Mouse (Mus musculus) kidney, embryonic 14.5 days (tissue): ENCODE measurements around the gene Mapk9. TPM values are rescaled to one million over a fixed set of nuclear protein-coding genes. Genes with fewer than 3 reads are reported as not detected.
"Not testable (repeated sequence)": the region's sequence is repeated elsewhere in the genome, so short reads cannot be mapped to it uniquely, and the experiment has no call there.

Experiments
- ATAC-seq: fragments of 200-750 bp; cut with Nextera tagmentation; 2 replicates; pipeline ENCODE4 v1.8.0; 2017; ENCODE audit warnings: moderate number of reproducible peaks, mild to moderate bottlenecking, moderate TSS enrichment, moderate library complexity; ENCODE audit not compliant: low FRiP score, low TSS enrichment
- H3K27ac ChIP-seq: fragments of 300-500 bp; sonication (generic); 2 replicates; pipeline ENCODE4 v1.5.1; 2014; ENCODE audit warnings: low read depth, mild to moderate bottlenecking, low read length, moderate library complexity, mixed read lengths
- H3K27me3 ChIP-seq: fragments of 300-500 bp; sonication (generic); 2 replicates; pipeline ENCODE4 v1.6.1; 2014; ENCODE audit warnings: mild to moderate bottlenecking, low read length; ENCODE audit not compliant: control insufficient read depth, insufficient read depth
- H3K36me3 ChIP-seq: fragments of 300-500 bp; sonication (generic); 2 replicates; pipeline ENCODE4 v1.6.1; 2014; ENCODE audit warnings: low read length, mixed read lengths; ENCODE audit not compliant: control insufficient read depth, insufficient read depth
- H3K4me1 ChIP-seq: fragments of 300-500 bp; sonication (generic); 2 replicates; pipeline ENCODE4 v1.6.1; 2014; ENCODE audit warnings: low read length, mixed read lengths; ENCODE audit not compliant: control insufficient read depth, insufficient read depth
- H3K4me2 ChIP-seq: fragments of 300-500 bp; sonication (generic); replicated peaks from 2 replicates; pipeline ENCODE4 v1.6.1; 2014; ENCODE audit warnings: low read depth, mild to moderate bottlenecking, low read length
- H3K4me3 ChIP-seq: fragments of 300-500 bp; sonication (generic); 2 replicates; pipeline ENCODE4 v1.5.1; 2014; ENCODE audit warnings: mild to moderate bottlenecking, low read length
- H3K9ac ChIP-seq: fragments of 300-500 bp; sonication (generic); 2 replicates; pipeline ENCODE4 v1.6.1; 2014; ENCODE audit warnings: low read depth, mild to moderate bottlenecking, low read length, moderate library complexity
- H3K9me3 ChIP-seq: fragments of 300-500 bp; sonication (generic); 2 replicates; pipeline ENCODE4 v1.6.1; 2016; ENCODE audit warnings: low read length; ENCODE audit not compliant: control insufficient read depth
- WGBS: fragments of 180-500 bp; shearing (Covaris S2); extraction: QIAGEN DNeasy Blood & Tissue Kit; methylation state at CpG from one replicate; pipeline ENCODE4 v1.1.7; 2014; 5-methylcytosine and 5-hydroxymethylcytosine counted together
- polyA plus RNA-seq: library from polyadenylated mRNA; unstranded; fragments of >200 nt; fragmentation: Nextera tagmentation; extraction: Ambion mirVana; gene quantifications from 2 replicates; pipeline ENCODE4 v1.2.1, GENCODE M21; 2014

Gene Mapk9
- polyA plus RNA-seq = 19.3 and 33.9 TPM in 2 replicates

DNA sequence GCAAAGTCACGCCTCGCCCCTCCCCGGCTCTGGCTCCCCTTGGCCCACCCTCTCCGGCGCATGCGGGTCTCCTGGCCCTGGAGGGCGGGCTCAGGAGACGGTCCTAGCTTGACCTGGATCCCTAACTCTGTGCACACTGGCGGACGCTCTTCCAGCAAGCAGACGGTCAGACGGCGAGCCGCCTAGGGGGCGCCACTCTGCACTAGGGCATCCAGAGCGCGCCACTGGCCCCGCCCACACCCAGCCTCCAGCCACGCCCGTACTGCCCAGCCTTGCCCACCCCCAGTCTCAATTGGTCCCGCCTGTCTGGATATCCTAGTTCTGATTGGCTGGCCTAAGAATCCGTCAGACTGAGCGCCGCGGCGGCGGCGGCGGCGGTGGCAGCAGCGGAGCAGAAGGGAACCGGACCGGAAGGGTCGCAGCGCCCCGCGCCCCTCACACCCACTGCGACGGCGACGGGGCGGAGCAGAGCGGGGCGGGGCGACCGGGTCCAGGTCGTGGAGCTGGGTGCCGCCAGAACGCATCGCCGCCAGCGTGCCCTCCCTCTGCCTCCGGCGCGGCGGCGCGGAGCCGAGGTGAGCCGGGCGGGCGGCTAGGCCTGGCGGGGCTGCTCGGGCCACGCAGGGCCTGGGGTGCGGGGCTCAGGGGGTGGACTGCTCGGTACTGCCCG is at the start of gene Mapk9:
Gene Mapk9, plus strand, starts transcription at position 351 of the 670 bp plus-strand sequence.
- H3K9ac ChIP-seq = peak within 1 kb of the TSS; percentile 90
- peak within 1 kb of the TSS; percentile 77 for H3K27ac ChIP-seq
- ATAC-seq = peak; percentile 99
- no peaks in the 10 kb centered on the region for H3K27me3 ChIP-seq
- no peaks in the 10 kb centered on the region for H3K9me3 ChIP-seq
- H3K4me1 ChIP-seq = peaks cover 14% of the 10 kb centered on the region
- peak within 1 kb of the TSS; percentile 61 for H3K4me2 ChIP-seq
- 1% methylated on average over 58 of the region's 68 CpGs for WGBS
- peak within 1 kb of the TSS; percentile 93 for H3K4me3 ChIP-seq
- no peaks in the 10 kb centered on the region for H3K36me3 ChIP-seq

DNA sequence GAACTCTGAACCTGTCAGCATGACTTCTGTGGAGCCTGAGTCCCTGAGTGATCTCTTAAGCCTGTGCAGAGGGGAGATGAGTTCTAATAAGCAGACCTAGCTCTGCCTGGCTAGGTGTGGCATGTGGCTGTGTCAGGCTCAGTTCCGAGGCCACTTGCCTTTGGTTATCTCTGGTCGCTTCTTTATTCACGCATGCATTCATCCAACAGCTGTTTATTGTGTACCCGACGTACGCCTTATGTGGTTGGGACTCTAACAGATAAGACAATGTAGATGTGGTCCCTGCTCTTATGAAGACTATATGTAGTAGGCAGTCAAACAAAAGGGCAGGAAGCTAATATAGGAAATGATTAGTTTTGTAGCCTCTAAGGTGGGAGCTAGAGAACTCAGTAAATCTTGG is 47.6 kb upstream of the Mapk9 start:
- Histone ChIP-seq H3K9ac (no peak overlapping the region), H3K27ac (no peak overlapping the region), H3K27me3 (no peaks in the 10 kb centered on the region), H3K4me3 (no peak overlapping the region), H3K4me1 (peaks cover 8% of the 10 kb centered on the region; the same call in 1 of the 2 replicates), H3K36me3 (no peaks in the 10 kb centered on the region), H3K9me3 (no peaks in the 10 kb centered on the region), H3K4me2 (no peak overlapping the region)
- 96% methylated on average over 6 of the region's 6 CpGs for WGBS
- no peak for ATAC-seq

DNA sequence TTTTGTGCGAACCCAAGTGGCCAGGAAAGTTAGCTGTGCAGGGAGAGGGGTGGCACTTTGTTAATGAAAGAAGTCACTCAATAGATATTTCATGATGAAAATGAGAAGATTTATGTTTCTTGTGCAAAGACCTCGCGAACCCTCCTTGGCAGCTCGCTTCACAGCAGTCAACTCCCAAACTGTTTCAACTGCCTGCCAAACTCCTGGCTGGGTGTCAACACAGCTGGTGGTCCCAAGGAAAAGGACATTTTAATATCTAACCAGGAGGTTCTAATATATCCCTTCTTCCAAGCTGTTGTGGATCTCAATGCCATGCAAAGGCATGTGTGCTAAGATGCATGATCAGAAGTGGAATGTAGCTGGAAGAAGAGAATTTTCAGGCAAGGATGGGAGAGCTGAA is 45.0 kb upstream of the Mapk9 start:
- no peak overlapping the region for H3K9ac ChIP-seq
- 45% methylated on average over 4 of the region's 4 CpGs for WGBS
- no peak for ATAC-seq
- H3K4me1 ChIP-seq = no peaks in the 10 kb centered on the region; the same call in 1 of the 2 replicates
- no peaks in the 10 kb centered on the region; the same call in 1 of the 2 replicates for H3K36me3 ChIP-seq
- H3K4me2 ChIP-seq = no peak overlapping the region
- H3K27ac ChIP-seq = no peak overlapping the region
- no peaks in the 10 kb centered on the region for H3K27me3 ChIP-seq
- no peak overlapping the region for H3K4me3 ChIP-seq
- H3K9me3 ChIP-seq = no peaks in the 10 kb centered on the region

GRCm38 (mm10) chr11:49803801-49804200 is 42.8 kb upstream of the Mapk9 start:
- H3K4me2 ChIP-seq = no peak overlapping the region
- no peaks in the 10 kb centered on the region for H3K27me3 ChIP-seq
- no peak overlapping the region for H3K9ac ChIP-seq
- no peak overlapping the region for H3K4me3 ChIP-seq
- no peaks in the 10 kb centered on the region for H3K9me3 ChIP-seq
- H3K27ac ChIP-seq = no peak overlapping the region
- H3K36me3 ChIP-seq = no peaks in the 10 kb centered on the region; the same call in 1 of the 2 replicates
- no peak for ATAC-seq
- H3K4me1 ChIP-seq = no peaks in the 10 kb centered on the region; the same call in 1 of the 2 replicates
- WGBS = 97% methylated on average over 4 of the region's 4 CpGs

DNA sequence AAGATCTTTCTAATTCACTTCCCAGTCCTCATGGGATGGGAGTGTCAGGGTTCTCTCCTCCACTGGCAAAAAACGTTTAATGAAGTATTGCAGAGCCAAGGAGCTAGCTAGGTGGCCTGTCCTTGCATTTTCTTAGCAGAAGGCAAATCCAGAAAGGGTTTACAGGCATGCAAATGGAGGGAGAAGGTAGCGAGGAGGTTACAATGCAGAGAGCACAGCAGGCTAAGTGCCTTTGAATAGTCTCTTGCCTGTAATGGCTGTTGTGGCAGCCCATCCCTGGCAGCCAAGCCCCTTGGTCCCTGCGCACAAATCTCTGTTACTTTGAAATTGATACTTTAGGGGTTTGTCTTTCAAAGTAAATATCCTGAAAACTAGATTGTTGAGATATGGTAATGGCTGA is 40.3 kb upstream of the Mapk9 start:
- Histone ChIP-seq H3K36me3 (peaks cover 2% of the 10 kb centered on the region; the same call in 1 of the 2 replicates), H3K4me3 (no peak overlapping the region), H3K27ac (no peak overlapping the region), H3K9me3 (no peaks in the 10 kb centered on the region), H3K4me1 (no peaks in the 10 kb centered on the region), H3K4me2 (no peak overlapping the region), H3K27me3 (no peaks in the 10 kb centered on the region), H3K9ac (no peak overlapping the region)
- 34% methylated on average over 3 of the region's 3 CpGs for WGBS
- ATAC-seq = no peak

- WGBS = 96% methylated on average over 9 of the region's 9 CpGs
- peaks cover 2% of the 10 kb centered on the region; the same call in 1 of the 2 replicates for H3K36me3 ChIP-seq
Measured at GRCm38 (mm10) chr11:49808946-49809345, 37.6 kb upstream of the Mapk9 start.

GRCm38 (mm10) chr11:49810696-49811095 is 35.9 kb upstream of the Mapk9 start:
- ATAC-seq = not testable (repeated sequence)

More at GRCm38 (mm10) chr11:49808946-49809345, 37.6 kb upstream of the Mapk9 start:
- Histone ChIP-seq H3K27me3 (no peaks in the 10 kb centered on the region), H3K4me1 (no peaks in the 10 kb centered on the region), H3K9ac (no peak overlapping the region), H3K27ac (no peak overlapping the region), H3K4me3 (no peak overlapping the region), H3K9me3 (no peaks in the 10 kb centered on the region), H3K4me2 (no peak overlapping the region)
- no peak for ATAC-seq

DNA sequence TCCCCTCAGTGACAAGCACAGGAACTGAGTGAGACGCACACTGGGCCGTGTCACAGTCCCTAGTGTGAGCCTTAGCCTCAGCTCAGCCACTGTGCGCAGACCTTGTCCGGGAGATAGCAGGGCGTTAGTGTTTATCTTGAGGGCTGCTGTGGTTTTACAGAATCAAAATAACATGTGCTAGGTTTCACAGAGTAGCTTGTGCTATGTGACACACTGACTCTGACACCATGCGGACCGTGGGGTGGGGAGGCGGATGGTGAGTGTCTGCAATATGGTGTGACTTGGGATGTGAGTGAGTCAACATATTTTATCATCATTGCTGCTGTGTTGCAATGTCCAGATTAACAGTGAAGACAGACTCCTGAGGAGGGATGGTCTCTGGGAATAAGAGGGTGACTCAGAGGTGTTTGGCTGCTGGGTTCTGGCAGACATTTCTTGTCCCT is 35.4 kb upstream of the Mapk9 start:
- H3K4me1 ChIP-seq = no peaks in the 10 kb centered on the region
- WGBS = 89% methylated on average over 8 of the region's 8 CpGs
- no peak overlapping the region for H3K4me2 ChIP-seq
- H3K27ac ChIP-seq = no peak overlapping the region
- no peak overlapping the region for H3K4me3 ChIP-seq
- H3K9me3 ChIP-seq = no peaks in the 10 kb centered on the region
- H3K27me3 ChIP-seq = no peaks in the 10 kb centered on the region
- peaks cover 2% of the 10 kb centered on the region; the same call in 1 of the 2 replicates for H3K36me3 ChIP-seq
- ATAC-seq = no peak
- no peak overlapping the region for H3K9ac ChIP-seq

More at GRCm38 (mm10) chr11:49810696-49811095, 35.9 kb upstream of the Mapk9 start:
- not testable (repeated sequence) for H3K9ac ChIP-seq, H3K4me2 ChIP-seq, H3K4me1 ChIP-seq, H3K27me3 ChIP-seq, H3K36me3 ChIP-seq, H3K9me3 ChIP-seq, H3K4me3 ChIP-seq, H3K27ac ChIP-seq
- 85% methylated on average over 7 of the region's 7 CpGs for WGBS

DNA sequence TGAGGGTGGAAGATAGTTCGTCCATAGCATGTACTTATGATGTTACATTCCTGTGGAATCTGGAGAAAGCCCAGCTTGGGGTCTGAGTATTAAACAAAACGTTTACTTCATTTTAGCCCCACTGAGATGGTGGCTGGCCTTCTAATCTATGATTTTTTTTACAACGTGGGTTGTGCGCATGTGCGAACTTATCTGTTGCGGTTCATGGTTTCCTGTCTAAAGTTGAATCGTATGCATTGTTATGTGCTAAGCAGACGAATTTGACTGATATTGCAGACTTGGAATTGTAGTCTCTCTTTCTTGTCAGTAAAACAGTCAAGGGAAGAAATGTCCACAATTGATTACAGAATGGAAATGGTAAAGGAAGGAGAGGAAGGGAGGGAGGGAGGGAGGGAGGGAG is 34.7 kb upstream of the Mapk9 start:
- 85% methylated on average over 8 of the region's 8 CpGs for WGBS
- Histone ChIP-seq H3K27ac (no peak overlapping the region), H3K4me1 (no peaks in the 10 kb centered on the region), H3K4me2 (no peak overlapping the region), H3K9me3 (no peaks in the 10 kb centered on the region), H3K27me3 (no peaks in the 10 kb centered on the region), H3K36me3 (peaks cover 2% of the 10 kb centered on the region; the same call in 1 of the 2 replicates), H3K9ac (no peak overlapping the region), H3K4me3 (no peak overlapping the region)
- ATAC-seq = no peak
